Mouse (Mus musculus) ES-Bruce4 (cell line): Measurements from ENCODE around the gene Fmnl1. TPM values are rescaled to one million over a fixed set of nuclear protein-coding genes. Genes with fewer than 3 reads are reported as not detected.
A peak's percentile ranks its signal among the peaks of the same experiment; 100 is the strongest.

ENCODE experiments used
- H3K27ac ChIP-seq: 2 replicates; pipeline ENCODE4 v1.5.1; 2012; ENCODE audit warnings: low read length, inconsistent platforms; ENCODE audit not compliant: insufficient read depth
- H3K27me3 ChIP-seq: 2 replicates; pipeline ENCODE4 v1.6.1; 2012; ENCODE audit warnings: mild to moderate bottlenecking, low read length, inconsistent platforms; ENCODE audit not compliant: control insufficient read depth, poor library complexity, insufficient read depth, severe bottlenecking
- H3K36me3 ChIP-seq: 2 replicates; pipeline ENCODE4 v1.6.1; 2012; ENCODE audit warnings: inconsistent platforms, mild to moderate bottlenecking, low read length, moderate library complexity; ENCODE audit not compliant: control insufficient read depth, poor library complexity, insufficient read depth, severe bottlenecking
- H3K4me1 ChIP-seq: one replicate; pipeline ENCODE4 v1.8.1; 2011; ENCODE audit warnings: low read length; ENCODE audit not compliant: control insufficient read depth, insufficient read depth
- H3K4me3 ChIP-seq: 2 replicates; pipeline ENCODE4 v1.5.1; 2011; ENCODE audit warnings: low read depth, mild to moderate bottlenecking, low read length
- H3K9ac ChIP-seq: 2 replicates; pipeline ENCODE4 v1.6.1; 2012; ENCODE audit warnings: low read depth, mild to moderate bottlenecking, inconsistent platforms; ENCODE audit not compliant: poor library complexity, severe bottlenecking
- H3K9me3 ChIP-seq: replicated peaks from 2 replicates; pipeline ENCODE4 v1.6.1; 2012; ENCODE audit warnings: mild to moderate bottlenecking, low read length, inconsistent platforms; ENCODE audit not compliant: control insufficient read depth, poor library complexity, insufficient read depth, severe bottlenecking
- CTCF ChIP-seq: IDR thresholded peaks from one replicate; pipeline ENCODE4 v1.8.1; 2011; ENCODE audit warnings: low read depth, low read length
- EP300 ChIP-seq: IDR thresholded peaks from 2 replicates; pipeline ENCODE4 v1.6.1; 2011; ENCODE audit warnings: low read depth, low read length; ENCODE audit not compliant: insufficient read depth
- POLR2A ChIP-seq: IDR thresholded peaks from one replicate; pipeline ENCODE4 v1.8.1; 2011; ENCODE audit warnings: low read length; ENCODE audit not compliant: insufficient read depth
- polyA plus RNA-seq: library from polyadenylated mRNA; stranded (reverse); fragments of >200 nt; gene quantifications from 2 replicates; pipeline ENCODE4 v1.2.4, GENCODE M21; 2011; ENCODE audit warnings: low read depth; ENCODE audit not compliant: missing spikeins, insufficient read depth, insufficient read length

Fmnl1 gene
- polyA plus RNA-seq, 1 experiment = 4.9 TPM

GRCm38 (mm10) chr11:103136039-103136577 is 34.8 kb upstream of the Fmnl1 start:
- Histone ChIP-seq H3K9ac (no peak overlapping the region), H3K4me1 (peaks cover 6% of the 10 kb centered on the region), H3K27me3 (no peaks in the 10 kb centered on the region), H3K36me3 (no peaks in the 10 kb centered on the region; the same call in 1 of the 2 replicates), H3K27ac (no peak overlapping the region), H3K9me3 (no peaks in the 10 kb centered on the region), H3K4me3 (no peak overlapping the region)
- no peak for TF ChIP-seq CTCF
- no peak for TF ChIP-seq EP300
- no peak for TF ChIP-seq POLR2A

- Histone ChIP-seq H3K27me3 (no peaks in the 10 kb centered on the region), H3K9me3 (no peaks in the 10 kb centered on the region), H3K27ac (peak overlapping the region; percentile 73), H3K4me1 (peaks cover 16% of the 10 kb centered on the region), H3K36me3 (no peaks in the 10 kb centered on the region; the same call in 1 of the 2 replicates), H3K4me3 (no peak overlapping the region), H3K9ac (peak overlapping the region; percentile 8; the same call in 1 of the 2 replicates)
- TF ChIP-seq POLR2A = no peak
- 0 out of 2 replicates have a peak, but pooled peaks have one; percentile 12 for TF ChIP-seq EP300
- TF ChIP-seq CTCF = no peak
Observed at GRCm38 (mm10) chr11:103139951-103140762, 30.8 kb upstream of the Fmnl1 start.

- H3K27ac ChIP-seq = peak overlapping the region; percentile 73
- TF ChIP-seq POLR2A (no peak), EP300 (no peak), CTCF (no peak)
- H3K9ac ChIP-seq = peak overlapping the region; percentile 8; the same call in 1 of the 2 replicates
Observed at GRCm38 (mm10) chr11:103140763-103141100, 30.2 kb upstream of the Fmnl1 start.

GRCm38 (mm10) chr11:103141101-103141943 is 29.6 kb upstream of the Fmnl1 start:
- no peak for TF ChIP-seq CTCF
- peak; percentile 55 for TF ChIP-seq EP300
- H3K9me3 ChIP-seq = no peaks in the 10 kb centered on the region
- no peaks in the 10 kb centered on the region; the same call in 1 of the 2 replicates for H3K36me3 ChIP-seq
- H3K4me3 ChIP-seq = no peak overlapping the region
- H3K27ac ChIP-seq = peak overlapping the region; percentile 73
- H3K9ac ChIP-seq = 0 out of 2 replicates have a peak overlapping the region, but pooled peaks have one; percentile 8
- H3K4me1 ChIP-seq = peaks cover 16% of the 10 kb centered on the region
- no peaks in the 10 kb centered on the region for H3K27me3 ChIP-seq

More at GRCm38 (mm10) chr11:103140763-103141100, 30.2 kb upstream of the Fmnl1 start:
- Histone ChIP-seq H3K4me3 (no peak overlapping the region), H3K9me3 (no peaks in the 10 kb centered on the region), H3K36me3 (no peaks in the 10 kb centered on the region; the same call in 1 of the 2 replicates), H3K4me1 (peaks cover 16% of the 10 kb centered on the region), H3K27me3 (no peaks in the 10 kb centered on the region)

- no peak overlapping the region for H3K9ac ChIP-seq
- H3K27me3 ChIP-seq = no peaks in the 10 kb centered on the region
- peaks cover 16% of the 10 kb centered on the region for H3K4me1 ChIP-seq
- H3K4me3 ChIP-seq = no peak overlapping the region
- TF ChIP-seq POLR2A = no peak
- TF ChIP-seq CTCF = no peak
- TF ChIP-seq EP300 = no peak
- H3K27ac ChIP-seq = peak overlapping the region; percentile 73
- no peaks in the 10 kb centered on the region; the same call in 1 of the 2 replicates for H3K36me3 ChIP-seq
- no peaks in the 10 kb centered on the region for H3K9me3 ChIP-seq
Observed at GRCm38 (mm10) chr11:103141944-103142255, 29.0 kb upstream of the Fmnl1 start.
